Mouse (Mus musculus): Measurements from ENCODE around the gene Fmnl2.

Fmnl2 gene

DNA sequence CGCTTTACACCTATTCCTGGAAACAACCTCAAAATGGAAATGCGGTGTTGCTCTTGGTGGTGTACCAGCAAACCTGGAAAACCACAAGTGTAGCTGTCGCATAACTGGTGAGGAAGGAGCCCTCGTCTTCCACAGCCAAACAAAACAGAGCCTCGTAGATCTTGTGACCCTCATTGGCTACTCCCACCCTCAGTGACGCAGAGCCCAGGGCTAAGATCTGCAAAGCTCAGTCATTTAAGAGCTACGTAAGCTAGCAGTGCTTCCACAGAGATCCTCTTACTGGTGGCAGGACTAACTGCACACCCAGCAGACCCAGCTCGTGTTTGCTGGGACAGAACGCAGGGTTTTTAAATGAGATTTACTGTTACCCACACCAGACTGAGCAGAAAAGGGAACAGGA, 237.4 kb downstream of the Fmnl2 start:
- TF ChIP-seq GATA4 (IDR thresholded peaks at IDR 0.05; ENCODE audit: insufficient replicate concordance, low read length), result no peak

DNA sequence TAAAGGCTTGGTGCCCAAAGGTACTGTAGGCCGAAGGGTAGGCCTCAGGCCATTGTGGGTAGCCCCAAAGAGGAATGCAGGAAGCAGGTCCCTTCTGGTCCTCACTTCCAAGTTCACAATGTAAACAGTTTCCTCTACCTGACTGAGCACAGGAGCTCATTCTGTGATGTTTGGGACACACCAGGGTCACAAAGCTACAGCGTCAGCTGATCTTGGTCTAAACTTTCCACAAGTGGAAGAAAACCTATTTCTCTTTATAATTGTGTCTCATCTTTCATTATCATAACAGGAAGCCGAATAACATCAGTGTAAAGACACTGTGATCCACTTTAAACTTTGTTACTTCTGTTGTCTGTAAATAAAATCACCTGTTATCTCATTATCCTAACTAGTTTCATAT, 237.8 kb downstream of the Fmnl2 start:
- TF ChIP-seq GATA4 (IDR thresholded peaks at IDR 0.05; ENCODE audit: insufficient replicate concordance, low read length), result no peak

DNA sequence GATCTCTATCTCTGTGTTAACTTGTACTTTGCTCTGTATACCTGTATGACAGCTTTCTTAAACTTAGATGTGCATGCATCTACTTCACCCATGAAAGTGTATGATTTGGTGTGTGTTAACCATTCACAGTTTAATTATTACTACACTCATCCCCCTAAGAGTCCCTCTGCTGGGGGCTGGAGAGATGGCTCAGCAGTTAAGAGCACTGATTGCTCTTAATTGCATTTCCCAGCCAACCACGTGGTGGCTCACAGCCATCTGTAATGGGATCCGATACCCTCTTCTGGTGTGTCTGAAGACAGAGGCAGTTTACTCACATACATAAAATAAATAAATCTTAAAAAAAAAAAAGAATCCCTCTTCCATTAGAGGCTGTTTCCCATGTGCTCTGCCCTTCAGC, 242.4 kb downstream of the Fmnl2 start:
- no peak for TF ChIP-seq GATA4 (IDR thresholded peaks at IDR 0.05; ENCODE audit: insufficient replicate concordance, low read length)

DNA sequence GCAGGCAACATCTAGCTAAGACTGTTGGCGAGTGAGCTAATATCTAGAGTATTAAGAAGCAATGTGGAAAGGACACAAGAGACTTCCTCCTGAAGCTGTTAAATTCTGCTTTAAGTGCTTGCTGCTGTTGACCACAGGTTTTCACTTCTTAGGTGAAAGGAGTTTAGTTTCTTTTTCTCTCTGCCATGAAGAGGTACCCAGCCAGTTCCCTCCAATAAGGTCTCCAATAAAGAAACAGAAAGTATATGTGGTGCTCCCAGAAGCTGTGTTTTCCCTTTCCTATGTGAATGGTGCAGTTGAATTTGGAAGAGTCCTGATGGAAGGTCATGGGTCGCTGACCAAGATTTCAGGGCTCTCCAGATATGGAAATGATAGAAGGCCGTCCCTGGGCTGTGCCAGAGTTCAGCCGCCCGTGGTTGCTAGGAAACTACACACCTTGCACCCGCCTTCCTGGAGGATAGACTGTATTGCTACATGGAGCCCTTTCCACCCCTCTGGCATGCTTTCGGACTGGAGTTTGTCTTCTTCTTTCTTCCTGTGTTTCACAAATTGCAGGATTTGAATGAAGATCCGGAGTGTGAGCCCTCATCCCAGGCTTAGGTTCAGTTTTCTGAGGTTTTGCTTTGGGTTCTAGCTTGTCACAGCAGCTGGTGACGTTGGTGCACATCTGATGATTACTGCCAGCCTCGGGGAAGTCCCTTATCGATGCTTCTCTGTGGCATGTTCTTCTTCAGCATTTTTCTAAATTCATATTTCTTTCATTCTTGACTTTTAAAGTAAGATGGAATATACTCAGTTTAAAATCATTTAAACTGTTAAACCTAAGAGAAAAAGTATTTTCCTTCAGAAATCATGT, 244.5 kb downstream of the Fmnl2 start:
- TF ChIP-seq GATA4 (IDR thresholded peaks at IDR 0.05; ENCODE audit: insufficient replicate concordance, low read length), result no peak

DNA sequence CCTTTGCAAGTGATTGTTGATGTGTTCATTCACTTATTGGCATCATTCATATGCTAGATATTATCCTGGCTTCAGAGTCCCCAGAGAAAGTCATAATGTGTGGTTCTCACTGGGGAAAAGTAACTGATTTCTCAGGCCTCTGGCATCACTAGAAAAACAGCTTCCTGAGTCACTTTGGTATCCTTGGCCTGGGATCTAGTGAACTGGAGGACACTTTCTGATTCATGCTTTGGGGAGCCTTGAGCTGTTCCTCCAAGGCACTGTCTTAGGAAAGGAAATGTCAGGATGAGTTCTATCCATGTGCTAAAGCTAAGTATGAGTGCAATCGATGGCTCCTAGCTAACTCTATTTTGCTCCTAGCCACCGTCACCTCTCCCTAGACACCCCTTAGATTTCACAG, 245.2 kb downstream of the Fmnl2 start:
- no peak for TF ChIP-seq GATA4 (IDR thresholded peaks at IDR 0.05; ENCODE audit: insufficient replicate concordance, low read length)

DNA sequence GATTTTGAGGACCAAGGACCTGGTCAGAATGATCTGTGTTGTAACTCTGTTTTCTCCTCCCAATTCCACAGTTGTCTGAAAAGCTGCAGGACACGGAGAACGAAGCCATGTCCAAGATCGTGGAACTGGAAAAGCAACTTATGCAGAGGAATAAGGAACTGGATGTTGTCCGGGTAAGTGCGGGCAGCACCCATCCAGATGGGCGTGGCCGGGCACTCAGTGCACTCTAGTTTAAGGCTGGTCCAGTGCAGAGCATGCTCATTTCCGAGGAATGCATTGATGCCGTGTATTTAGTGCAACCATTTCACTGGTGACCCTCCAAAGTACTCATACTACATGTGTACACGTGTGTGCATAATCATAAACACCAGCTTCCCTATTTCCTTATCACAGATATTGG, 247.7 kb downstream of the Fmnl2 start:
- no peak for TF ChIP-seq GATA4 (IDR thresholded peaks at IDR 0.05; ENCODE audit: insufficient replicate concordance, low read length)

DNA sequence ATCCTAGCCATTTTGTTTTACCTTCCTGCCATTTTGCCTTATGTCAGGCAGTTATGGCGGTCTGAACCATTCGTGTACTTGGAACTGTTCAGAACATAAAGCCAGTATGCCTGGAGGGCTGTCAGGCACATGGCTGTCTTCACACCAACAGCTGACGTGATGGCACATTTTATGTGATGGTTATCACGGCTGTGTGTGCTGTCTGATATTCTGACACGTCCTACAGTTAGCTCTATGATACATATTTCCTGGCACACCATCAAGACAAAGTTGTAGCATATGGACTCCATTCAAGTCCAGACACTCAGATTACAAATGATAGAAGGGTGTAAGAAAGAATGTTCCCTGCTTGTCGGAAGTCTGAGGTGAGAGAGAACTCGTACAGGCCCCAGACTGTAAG, 248.4 kb downstream of the Fmnl2 start:
- no peak for TF ChIP-seq GATA4 (IDR thresholded peaks at IDR 0.05; ENCODE audit: insufficient replicate concordance, low read length)

DNA sequence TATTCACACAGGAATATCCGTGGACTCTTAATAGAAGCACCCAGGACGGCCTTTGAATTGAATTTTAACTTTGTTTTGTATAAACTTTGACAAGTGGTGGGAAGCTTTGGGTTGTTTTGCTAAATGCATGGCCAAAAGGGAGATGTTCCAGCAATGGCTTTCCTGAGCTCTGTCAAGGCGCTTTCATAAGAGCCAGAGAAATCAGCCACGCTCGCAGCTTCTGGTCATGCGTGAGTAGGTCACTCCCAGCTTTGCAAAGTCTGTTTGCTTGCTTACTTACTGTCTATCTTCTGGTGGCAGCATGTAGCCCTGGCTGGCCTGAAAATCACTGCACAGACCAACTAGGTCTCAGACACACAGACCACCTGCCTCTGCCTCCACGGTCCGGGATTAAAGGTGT, 248.8 kb downstream of the Fmnl2 start:
- TF ChIP-seq GATA4 (IDR thresholded peaks at IDR 0.05; ENCODE audit: insufficient replicate concordance, low read length), result no peak

DNA sequence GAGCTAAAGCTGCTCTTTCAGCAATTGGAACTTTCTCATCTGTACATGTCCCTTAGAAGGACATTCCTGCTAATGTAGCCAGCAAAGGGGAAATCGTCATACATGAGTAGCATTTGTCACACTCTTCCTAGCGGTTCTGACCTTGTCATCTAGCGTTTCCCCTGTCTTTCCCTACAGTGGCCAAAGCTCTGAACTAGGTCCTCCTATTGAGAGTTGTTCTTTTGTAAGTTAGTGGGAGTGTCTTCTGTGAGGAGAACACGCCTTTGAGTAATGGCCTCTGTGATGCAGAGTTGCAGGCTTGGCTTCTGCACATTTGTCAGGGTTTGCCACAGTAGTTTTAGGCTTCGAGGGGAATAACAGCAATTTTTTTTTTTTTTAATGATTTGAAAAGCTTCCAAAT, 250.9 kb downstream of the Fmnl2 start:
- no peak for TF ChIP-seq GATA4 (IDR thresholded peaks at IDR 0.05; ENCODE audit: insufficient replicate concordance, low read length)

DNA sequence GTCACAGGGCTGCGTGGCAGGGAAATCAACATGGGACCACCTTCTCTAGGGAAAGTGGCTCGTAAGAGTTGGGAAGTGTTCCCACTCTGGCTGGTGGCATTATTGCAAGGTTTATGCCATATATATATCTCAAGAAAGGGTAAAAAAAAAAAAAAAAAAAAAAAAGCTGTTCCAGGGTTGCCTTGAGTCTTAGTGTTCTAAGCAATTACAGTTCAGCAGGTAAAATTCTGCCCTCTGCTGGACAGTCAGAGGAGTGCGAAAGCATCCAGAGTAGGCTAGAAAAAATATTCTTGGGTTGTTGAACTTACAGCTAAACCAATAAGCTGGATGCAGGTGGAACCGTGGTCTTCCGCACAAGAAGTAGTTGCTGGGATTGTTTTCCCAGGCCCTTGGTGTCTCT, 264.1 kb downstream of the Fmnl2 start:
- no peak for TF ChIP-seq GATA4 (IDR thresholded peaks at IDR 0.05; ENCODE audit: insufficient replicate concordance, low read length)

DNA sequence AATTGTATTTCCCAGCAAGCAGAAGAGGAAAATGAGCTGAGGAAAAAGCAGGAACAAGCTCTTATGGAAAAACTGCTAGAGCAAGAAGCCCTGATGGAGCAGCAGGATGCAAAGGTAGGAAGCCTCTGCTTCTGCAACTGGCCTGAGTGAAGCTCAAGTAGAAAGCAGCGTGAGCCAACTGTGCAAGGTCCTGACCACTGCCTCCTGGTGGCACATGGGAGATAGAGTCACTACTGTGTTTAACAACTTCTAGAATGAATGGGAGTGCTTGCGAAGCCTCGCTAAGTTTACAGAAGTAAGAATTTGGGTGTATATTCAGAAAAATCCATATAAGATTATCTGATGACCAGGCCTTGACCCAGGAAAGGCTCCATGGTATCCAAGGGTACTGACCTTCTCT, 268.3 kb downstream of the Fmnl2 start:
- no peak for TF ChIP-seq GATA4 (IDR thresholded peaks at IDR 0.05; ENCODE audit: insufficient replicate concordance, low read length)

DNA sequence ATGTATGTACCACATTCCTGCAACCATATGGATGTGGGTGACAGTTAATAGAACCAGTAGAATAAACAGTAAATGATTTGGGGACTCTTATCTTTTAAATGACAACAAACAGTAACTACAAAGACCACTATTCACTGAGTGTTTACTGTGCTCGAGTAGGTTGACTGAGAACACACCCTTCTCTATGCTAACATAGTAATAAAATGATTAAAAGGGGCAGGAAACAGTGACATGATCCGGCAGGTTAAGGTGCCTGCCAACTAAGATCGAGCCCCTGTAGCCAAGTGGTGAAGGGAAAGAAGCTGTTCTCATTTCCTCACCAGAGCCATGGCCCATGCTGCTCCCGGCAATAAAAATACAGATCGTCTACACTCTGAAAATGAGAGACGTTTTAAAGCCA, 271.4 kb downstream of the Fmnl2 start:
- no peak for TF ChIP-seq GATA4 (IDR thresholded peaks at IDR 0.05; ENCODE audit: insufficient replicate concordance, low read length)

DNA sequence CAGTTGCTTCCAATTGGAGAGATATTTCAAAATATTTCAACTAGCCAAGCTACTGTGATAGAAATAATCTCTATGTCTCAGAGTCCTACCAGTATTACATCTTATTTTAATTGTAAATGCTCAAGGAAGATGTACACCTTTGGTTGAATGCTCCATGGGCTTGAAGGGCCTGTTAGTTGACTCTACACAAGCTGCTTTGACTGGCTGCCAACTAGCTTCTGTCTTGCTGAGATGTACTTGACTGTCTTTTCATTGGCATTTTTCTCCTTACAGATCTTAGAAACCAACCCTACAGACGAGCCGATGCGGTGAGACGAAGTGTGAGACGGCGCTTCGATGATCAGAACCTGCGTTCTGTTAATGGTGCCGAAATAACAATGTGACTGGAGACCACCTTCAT, 273.9 kb downstream of the Fmnl2 start:
- TF ChIP-seq GATA4 (IDR thresholded peaks at IDR 0.05; ENCODE audit: insufficient replicate concordance, low read length), result no peak

DNA sequence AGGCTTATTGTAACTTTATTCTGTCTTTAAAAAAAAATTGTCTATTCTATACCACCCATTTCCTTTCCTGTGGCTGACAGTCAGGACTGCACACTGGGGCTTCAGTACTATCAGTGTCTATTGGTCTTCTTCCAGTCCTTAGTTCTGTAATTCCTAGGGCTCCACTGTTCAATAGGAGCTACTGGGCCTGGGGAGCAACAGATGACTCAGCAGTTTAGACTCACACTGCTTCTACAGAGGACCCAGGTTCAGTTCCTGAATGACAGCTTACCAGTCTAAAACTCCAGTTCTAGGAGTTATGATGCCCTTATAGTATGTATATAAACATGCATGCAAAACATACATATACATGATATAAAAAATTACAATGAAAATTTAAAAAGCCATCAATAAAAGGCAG, 289.2 kb downstream of the Fmnl2 start:
- TF ChIP-seq GATA4 (IDR thresholded peaks at IDR 0.05; ENCODE audit: insufficient replicate concordance, low read length), result no peak

DNA sequence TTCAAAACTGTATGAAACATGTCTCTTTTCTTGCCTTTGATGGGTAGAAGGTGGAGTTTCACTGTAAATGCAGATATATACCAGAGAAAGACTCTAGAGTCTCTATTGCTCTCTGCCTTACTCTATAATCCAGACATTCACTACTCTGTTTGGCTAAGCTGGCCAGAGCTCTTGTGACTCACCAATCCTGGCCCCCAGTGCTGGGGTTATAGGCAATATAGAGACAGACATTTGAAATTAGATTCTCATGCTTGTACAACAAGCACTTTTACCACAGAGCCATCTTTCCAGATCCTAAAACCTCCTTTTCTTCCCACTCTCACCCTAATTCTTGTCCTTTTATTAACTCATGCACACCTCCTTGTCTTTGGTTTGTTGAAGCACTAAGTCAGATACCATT, 316.3 kb downstream of the Fmnl2 start:
- TF ChIP-seq GATA4 (IDR thresholded peaks at IDR 0.05; ENCODE audit: insufficient replicate concordance, low read length), result no peak

DNA sequence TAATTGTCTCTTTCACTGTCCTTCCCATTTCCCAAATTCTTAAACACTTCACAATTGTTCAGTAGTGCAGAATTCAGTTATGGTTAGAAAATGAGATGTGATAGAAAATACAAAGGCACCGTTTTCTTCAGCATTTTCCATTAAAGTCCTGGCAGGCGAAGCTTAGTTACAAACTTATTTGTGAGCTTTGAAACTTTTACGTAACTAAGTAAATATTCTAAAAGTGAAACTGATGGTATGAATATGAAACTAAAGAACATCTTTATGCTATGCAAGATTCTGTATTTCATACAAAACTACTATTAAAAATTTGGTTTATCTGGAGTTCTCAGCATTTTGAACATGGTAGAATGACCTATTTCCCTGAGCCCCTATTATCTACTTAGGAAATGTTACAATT, 321.3 kb downstream of the Fmnl2 start:
- TF ChIP-seq GATA4 (IDR thresholded peaks at IDR 0.05; ENCODE audit: insufficient replicate concordance, low read length), result no peak

DNA sequence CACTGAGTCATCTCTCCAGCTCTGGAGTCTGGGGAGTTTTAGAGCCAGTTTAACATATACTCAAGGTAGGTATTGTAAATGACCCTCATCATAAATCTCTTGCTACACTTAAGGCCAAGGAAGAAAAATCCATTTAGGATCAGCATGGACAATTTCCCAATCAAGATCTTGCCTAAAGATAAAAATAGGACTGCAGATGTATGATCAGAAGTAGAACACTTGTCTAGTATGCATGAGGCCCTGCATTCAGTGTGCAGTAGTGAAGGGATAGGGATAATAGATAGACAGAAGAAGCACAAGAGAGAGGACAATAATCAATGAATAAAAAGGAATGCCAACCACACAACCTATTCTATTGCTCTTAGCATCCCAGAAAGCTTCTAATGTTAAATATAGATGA, 322.2 kb downstream of the Fmnl2 start:
- TF ChIP-seq GATA4 (IDR thresholded peaks at IDR 0.05; ENCODE audit: insufficient replicate concordance, low read length), result no peak
